Mouse (Mus musculus) hindbrain, postnatal 0 days (tissue): ENCODE results near the gene Ccdc40. TPM values are rescaled to one million over a fixed set of nuclear protein-coding genes. Genes with fewer than 3 reads are reported as not detected.

ENCODE experiments used
- ATAC-seq: fragments of 200-750 bp; cut with Nextera tagmentation; 2 replicates; pipeline ENCODE4 v1.8.0; 2017; ENCODE audit warnings: mild to moderate bottlenecking, moderate TSS enrichment, moderate library complexity
- DNase-seq: peaks from one replicate; pipeline ENCODE4 v3.0.0-alpha.2; 2015; ENCODE audit warnings: low spot score
- H3K27ac ChIP-seq: fragments of 300-500 bp; sonication (generic); 2 replicates; pipeline ENCODE4 v1.5.1; 2014; ENCODE audit warnings: mild to moderate bottlenecking
- H3K27me3 ChIP-seq: fragments of 300-500 bp; sonication (generic); 2 replicates; pipeline ENCODE4 v1.6.1; 2014; ENCODE audit warnings: low read length, mixed read lengths; ENCODE audit not compliant: insufficient read depth
- H3K36me3 ChIP-seq: fragments of 300-500 bp; sonication (generic); 2 replicates; pipeline ENCODE4 v1.6.1; 2014; ENCODE audit warnings: low read length, mixed read lengths; ENCODE audit not compliant: insufficient read depth
- H3K4me1 ChIP-seq: fragments of 300-500 bp; sonication (generic); 2 replicates; pipeline ENCODE4 v1.6.1; 2014; ENCODE audit warnings: antibody characterized with exemption, low read length, mixed read lengths; ENCODE audit not compliant: insufficient read depth
- H3K4me2 ChIP-seq: fragments of 300-500 bp; sonication (generic); 2 replicates; pipeline ENCODE4 v1.6.1; 2014; ENCODE audit warnings: low read depth, mild to moderate bottlenecking, low read length, moderate library complexity, mixed read lengths
- H3K4me3 ChIP-seq: fragments of 300-500 bp; sonication (generic); 2 replicates; pipeline ENCODE4 v1.5.1; 2014; ENCODE audit warnings: low read length
- H3K9ac ChIP-seq: fragments of 300-500 bp; sonication (generic); replicated peaks from 2 replicates; pipeline ENCODE4 v1.6.1; 2014; ENCODE audit warnings: mild to moderate bottlenecking, low read length, moderate library complexity, mixed read lengths
- H3K9me3 ChIP-seq: fragments of 300-500 bp; sonication (generic); 2 replicates; pipeline ENCODE4 v1.6.1; 2016; ENCODE audit warnings: low read length, mixed read lengths
- CTCF ChIP-seq: IDR thresholded peaks from 2 replicates; pipeline ENCODE4 v1.5.1; 2016; ENCODE audit warnings: antibody characterized with exemption, control low read depth, low read depth
- WGBS: fragments of 180-500 bp; shearing (Covaris S2); extraction: QIAGEN DNeasy Blood & Tissue Kit; methylation state at CpG from one replicate; pipeline ENCODE4 v1.1.7; 2014; 5-methylcytosine and 5-hydroxymethylcytosine counted together
- polyA plus RNA-seq: library from polyadenylated mRNA; unstranded; fragments of >200 nt; fragmentation: Nextera tagmentation; extraction: Ambion mirVana; gene quantifications from 2 replicates; pipeline ENCODE4 v1.2.1, GENCODE M21; 2015
- total RNA-seq: library from RNA; depleted of rRNA; stranded (reverse); fragments of >200 nt; gene quantifications from 2 replicates; pipeline ENCODE4 v1.2.3, GENCODE M21; 2014; rRNA removed

Gene Ccdc40
- total and polyA plus RNA-seq, 2 experiments from 2014 or later: 9.7 to 11.5 TPM

- no peak overlapping the region for H3K4me2 ChIP-seq
- H3K4me3 ChIP-seq: no peak overlapping the region
- no peaks in the 10 kb centered on the region for H3K27me3 ChIP-seq
- no peak overlapping the region for H3K27ac ChIP-seq
- TF ChIP-seq CTCF: no peak
- no peak for ATAC-seq
- H3K9ac ChIP-seq: no peak overlapping the region
- H3K36me3 ChIP-seq: no peaks in the 10 kb centered on the region
- H3K4me1 ChIP-seq: no peaks in the 10 kb centered on the region
- WGBS: 24% methylated on average over 10 of the region's 10 CpGs
- no peak for DNase-seq
- no peaks in the 10 kb centered on the region for H3K9me3 ChIP-seq
Observed at GRCm38 (mm10) chr11:119310621-119311020, 82.2 kb downstream of the Ccdc40 start.

GRCm38 (mm10) chr11:119314252-119314936 is 86.0 kb downstream of the Ccdc40 start:
- 81% methylated on average over 17 of the region's 17 CpGs for WGBS
- Histone ChIP-seq H3K27ac (no peak overlapping the region), H3K4me3 (no peak overlapping the region), H3K9ac (no peak overlapping the region), H3K9me3 (no peaks in the 10 kb centered on the region), H3K27me3 (no peaks in the 10 kb centered on the region), H3K4me1 (no peaks in the 10 kb centered on the region), H3K4me2 (no peak overlapping the region), H3K36me3 (no peaks in the 10 kb centered on the region)
- DNase-seq: no peak
- TF ChIP-seq CTCF: no peak
- no peak for ATAC-seq

Other genes with a start within 250 kb of the Ccdc40 start
- not detected in 2 replicates for gene Enpp7, start 240.4 kb upstream of the Ccdc40 start, total RNA-seq
- not detected in 2 replicates for gene Enpp7, start 240.4 kb upstream of the Ccdc40 start, polyA plus RNA-seq
- 14.6 and 18.9 TPM in 2 replicates for gene Cbx2, start 205.6 kb upstream of the Ccdc40 start, total RNA-seq
- gene Cbx2, start 205.6 kb upstream of the Ccdc40 start, polyA plus RNA-seq: 7.0 and 7.4 TPM in 2 replicates
- gene Cbx8, start 187.6 kb upstream of the Ccdc40 start, total RNA-seq: 10.0 and 11.4 TPM in 2 replicates
- 6.5 and 7.6 TPM in 2 replicates for gene Cbx8, start 187.6 kb upstream of the Ccdc40 start, polyA plus RNA-seq
- gene Cbx4, start 142.4 kb upstream of the Ccdc40 start, total RNA-seq: 33.6 and 41.3 TPM in 2 replicates
- gene Cbx4, start 142.4 kb upstream of the Ccdc40 start, polyA plus RNA-seq: 22.4 and 23.7 TPM in 2 replicates
- 161 and 182 TPM in 2 replicates for gene Tbc1d16, start 73 bp upstream of the Ccdc40 start, total RNA-seq
- gene Tbc1d16, start 73 bp upstream of the Ccdc40 start, polyA plus RNA-seq: 42.1 and 43.9 TPM in 2 replicates
- 223 and 230 TPM in 2 replicates for gene Gaa, start 39.3 kb downstream of the Ccdc40 start, total RNA-seq
- 123 and 128 TPM in 2 replicates for gene Gaa, start 39.3 kb downstream of the Ccdc40 start, polyA plus RNA-seq
- 144 and 154 TPM in 2 replicates for gene Eif4a3, start 71.5 kb downstream of the Ccdc40 start, total RNA-seq
- gene Eif4a3, start 71.5 kb downstream of the Ccdc40 start, polyA plus RNA-seq: 248 and 258 TPM in 2 replicates
- gene Card14, start 79.2 kb downstream of the Ccdc40 start, total RNA-seq: 1.7 and 1.9 TPM in 2 replicates
- 0.72 and 0.81 TPM in 2 replicates for gene Card14, start 79.2 kb downstream of the Ccdc40 start, polyA plus RNA-seq
- gene Sgsh, start 127.0 kb downstream of the Ccdc40 start, total RNA-seq: 4.8 and 8.5 TPM in 2 replicates
- 5.0 and 6.2 TPM in 2 replicates for gene Sgsh, start 127.0 kb downstream of the Ccdc40 start, polyA plus RNA-seq
- 6.7 and 9.6 TPM in 2 replicates for gene Slc26a11, start 127.0 kb downstream of the Ccdc40 start, total RNA-seq
- 5.4 and 5.7 TPM in 2 replicates for gene Slc26a11, start 127.0 kb downstream of the Ccdc40 start, polyA plus RNA-seq
- gene Rnf213, start 164.5 kb downstream of the Ccdc40 start, total RNA-seq: 8.7 and 9.0 TPM in 2 replicates
- gene Rnf213, start 164.5 kb downstream of the Ccdc40 start, polyA plus RNA-seq: 0.94 and 1.5 TPM in 2 replicates